Mouse (Mus musculus): ENCODE data around the gene Iqsec3. TPM values are rescaled to one million over a fixed set of nuclear protein-coding genes. Genes with fewer than 3 reads are reported as not detected.

Gene Iqsec3
- polyA plus RNA-seq, 1 experiment, result 75.7 TPM

- no peak overlapping the region for H3K4me3 ChIP-seq (ENCODE audit: insufficient read depth, low read length)
- H3K27ac ChIP-seq (ENCODE audit: insufficient read depth, low read length), result no peak overlapping the region
- no peak for TF ChIP-seq CTCF (IDR thresholded peaks at IDR 0.05; ENCODE audit: extremely low read depth, insufficient read depth, low read length)
- no peak for TF ChIP-seq POLR2A (IDR thresholded peaks at IDR 0.05; ENCODE audit: extremely low read depth, insufficient read depth, low read length)
- peaks cover 2% of the 10 kb centered on the region for H3K4me1 ChIP-seq (ENCODE audit: control insufficient read depth, insufficient read depth, low read length)
Observed at GRCm38 (mm10) chr6:121457381-121457780, 16.1 kb downstream of the Iqsec3 start.

GRCm38 (mm10) chr6:121456651-121457050 is 16.8 kb downstream of the Iqsec3 start:
- Histone ChIP-seq H3K4me1 (ENCODE audit: control insufficient read depth, insufficient read depth, low read length) (peaks cover 2% of the 10 kb centered on the region), H3K27ac (ENCODE audit: insufficient read depth, low read length) (no peak overlapping the region), H3K4me3 (ENCODE audit: insufficient read depth, low read length) (no peak overlapping the region)
- TF ChIP-seq POLR2A (IDR thresholded peaks at IDR 0.05; ENCODE audit: extremely low read depth, insufficient read depth, low read length) (no peak), CTCF (IDR thresholded peaks at IDR 0.05; ENCODE audit: extremely low read depth, insufficient read depth, low read length) (no peak)

- TF ChIP-seq CTCF (IDR thresholded peaks at IDR 0.05; ENCODE audit: extremely low read depth, insufficient read depth, low read length) (no peak), POLR2A (IDR thresholded peaks at IDR 0.05; ENCODE audit: extremely low read depth, insufficient read depth, low read length) (no peak)
- Histone ChIP-seq H3K27ac (ENCODE audit: insufficient read depth, low read length) (no peak overlapping the region), H3K4me1 (ENCODE audit: control insufficient read depth, insufficient read depth, low read length) (peaks cover 2% of the 10 kb centered on the region), H3K4me3 (ENCODE audit: insufficient read depth, low read length) (no peak overlapping the region)
Observed at GRCm38 (mm10) chr6:121454549-121455494, 18.7 kb downstream of the Iqsec3 start.

- peaks cover 1% of the 10 kb centered on the region for H3K4me1 ChIP-seq (ENCODE audit: control insufficient read depth, insufficient read depth, low read length)
- H3K27ac ChIP-seq (ENCODE audit: insufficient read depth, low read length), result no peak overlapping the region
Observed at GRCm38 (mm10) chr6:121453776-121454175, 19.7 kb downstream of the Iqsec3 start.

GRCm38 (mm10) chr6:121451703-121452102 is 21.8 kb downstream of the Iqsec3 start:
- no peak for TF ChIP-seq POLR2A (IDR thresholded peaks at IDR 0.05; ENCODE audit: extremely low read depth, insufficient read depth, low read length)
- Histone ChIP-seq H3K4me3 (ENCODE audit: insufficient read depth, low read length) (no peak overlapping the region), H3K4me1 (ENCODE audit: control insufficient read depth, insufficient read depth, low read length) (no peaks in the 10 kb centered on the region), H3K27ac (ENCODE audit: insufficient read depth, low read length) (no peak overlapping the region)

More at GRCm38 (mm10) chr6:121453776-121454175, 19.7 kb downstream of the Iqsec3 start:
- TF ChIP-seq CTCF (IDR thresholded peaks at IDR 0.05; ENCODE audit: extremely low read depth, insufficient read depth, low read length), result no peak
- TF ChIP-seq POLR2A (IDR thresholded peaks at IDR 0.05; ENCODE audit: extremely low read depth, insufficient read depth, low read length), result no peak
- H3K4me3 ChIP-seq (ENCODE audit: insufficient read depth, low read length), result no peak overlapping the region

GRCm38 (mm10) chr6:121440696-121441220 is 32.7 kb downstream of the Iqsec3 start:
- no peak overlapping the region for H3K4me3 ChIP-seq (ENCODE audit: insufficient read depth, low read length)
- TF ChIP-seq CTCF (IDR thresholded peaks at IDR 0.05; ENCODE audit: extremely low read depth, insufficient read depth, low read length) (no peak), POLR2A (IDR thresholded peaks at IDR 0.05; ENCODE audit: extremely low read depth, insufficient read depth, low read length) (no peak)
- H3K27ac ChIP-seq (ENCODE audit: insufficient read depth, low read length), result no peak overlapping the region
- peaks cover 10% of the 10 kb centered on the region for H3K4me1 ChIP-seq (ENCODE audit: control insufficient read depth, insufficient read depth, low read length)

GRCm38 (mm10) chr6:121424830-121425229 is 48.6 kb downstream of the Iqsec3 start:
- Histone ChIP-seq H3K27ac (ENCODE audit: insufficient read depth, low read length) (no peak overlapping the region), H3K4me3 (ENCODE audit: insufficient read depth, low read length) (no peak overlapping the region), H3K4me1 (ENCODE audit: control insufficient read depth, insufficient read depth, low read length) (peaks cover 6% of the 10 kb centered on the region)
- TF ChIP-seq CTCF (IDR thresholded peaks at IDR 0.05; ENCODE audit: extremely low read depth, insufficient read depth, low read length) (no peak), POLR2A (IDR thresholded peaks at IDR 0.05; ENCODE audit: extremely low read depth, insufficient read depth, low read length) (no peak)

GRCm38 (mm10) chr6:121424403-121424802 is 49.1 kb downstream of the Iqsec3 start:
- Histone ChIP-seq H3K4me1 (ENCODE audit: control insufficient read depth, insufficient read depth, low read length) (peaks cover 6% of the 10 kb centered on the region), H3K27ac (ENCODE audit: insufficient read depth, low read length) (no peak overlapping the region), H3K4me3 (ENCODE audit: insufficient read depth, low read length) (no peak overlapping the region)
- TF ChIP-seq POLR2A (IDR thresholded peaks at IDR 0.05; ENCODE audit: extremely low read depth, insufficient read depth, low read length) (no peak), CTCF (IDR thresholded peaks at IDR 0.05; ENCODE audit: extremely low read depth, insufficient read depth, low read length) (no peak)

GRCm38 (mm10) chr6:121412558-121413297 is 60.8 kb downstream of the Iqsec3 start:
- Histone ChIP-seq H3K4me3 (ENCODE audit: insufficient read depth, low read length) (no peak overlapping the region), H3K4me1 (ENCODE audit: control insufficient read depth, insufficient read depth, low read length) (no peaks in the 10 kb centered on the region), H3K27ac (ENCODE audit: insufficient read depth, low read length) (no peak overlapping the region)
- TF ChIP-seq CTCF (IDR thresholded peaks at IDR 0.05; ENCODE audit: extremely low read depth, insufficient read depth, low read length) (no peak), POLR2A (IDR thresholded peaks at IDR 0.05; ENCODE audit: extremely low read depth, insufficient read depth, low read length) (no peak)

Measured in cortical plate, adult 2 months (tissue).